ENCODE assay signal across 8 mouse cellular contexts in genomic region chr11:84818961-84819692, GRCm38 (mm10). TPM values are rescaled to one million over a fixed set of nuclear protein-coding genes. Genes with fewer than 3 reads are reported as not detected.
A peak's percentile ranks its signal among the peaks of the same experiment; 100 is the strongest.
DNase-seq lines count a peak whose midpoint lies in the region; ATAC-seq and TF ChIP-seq lines count a peak whose summit lies in the region.

Mrm1 (minus strand) TSS chr11:84819515.

- peaks cover 2% of the 10 kb centered on the region; the same call in 1 of the 2 replicates for H3K9me3 ChIP-seq in G1E (replicated peaks)
- H3K9me3 ChIP-seq in forebrain, embryonic 16.5 days (ENCODE audit: control insufficient read depth, low read length), result no peaks in the 10 kb centered on the region
- no peaks in the 10 kb centered on the region for H3K9me3 ChIP-seq in lung, embryonic 14.5 days (ENCODE audit: low read depth, low read length)

- H3K4me2 ChIP-seq in forebrain, embryonic 16.5 days (ENCODE audit: low read length), result peak within 1 kb of the TSS; percentile 93
- peak within 1 kb of the TSS; percentile 99 for H3K4me2 ChIP-seq in lung, embryonic 14.5 days

- WGBS in forebrain, embryonic 16.5 days, result under 1% methylated on average over 55 of the region's 55 CpGs
- under 1% methylated on average over 55 of the region's 55 CpGs for WGBS in lung, embryonic 14.5 days
- WGBS in olfactory bulb, adult 2 months, result under 1% methylated on average over 55 of the region's 55 CpGs
- under 1% methylated on average over 55 of the region's 55 CpGs for WGBS in thymus, adult 2 months

- peaks cover 82% of the 10 kb centered on the region for H3K4me1 ChIP-seq in G1E (ENCODE audit: insufficient read depth, low read depth, low read length)
- H3K4me1 ChIP-seq in forebrain, embryonic 16.5 days (replicated peaks; ENCODE audit: control insufficient read depth, insufficient read depth, low read length), result peaks cover 8% of the 10 kb centered on the region; the same call in 1 of the 2 replicates
- H3K4me1 ChIP-seq in lung, embryonic 14.5 days (ENCODE audit: insufficient read depth), result no peaks in the 10 kb centered on the region
- peaks cover 3% of the 10 kb centered on the region for H3K4me1 ChIP-seq in olfactory bulb, adult 2 months (ENCODE audit: control insufficient read depth, insufficient read depth, low read length)
- no peaks in the 10 kb centered on the region; the same call in 1 of the 2 replicates for H3K4me1 ChIP-seq in thymus, adult 2 months (replicated peaks; ENCODE audit: control insufficient read depth, insufficient read depth, low read length)

- no peaks in the 10 kb centered on the region for H3K27me3 ChIP-seq in G1E (ENCODE audit: insufficient read depth, low read length)
- no peaks in the 10 kb centered on the region for H3K27me3 ChIP-seq in forebrain, embryonic 16.5 days (replicated peaks; ENCODE audit: control insufficient read depth, insufficient read depth, low read length)
- H3K27me3 ChIP-seq in lung, embryonic 14.5 days (ENCODE audit: insufficient read depth, low read length), result no peaks in the 10 kb centered on the region
- H3K27me3 ChIP-seq in thymus, adult 2 months (ENCODE audit: control insufficient read depth, insufficient read depth, low read length), result no peaks in the 10 kb centered on the region

- intact Hi-C loops in heart, postnatal 36 days (cut with DNase I), result loop anchor here (5.0 kb wide), 1 partner anchor 307 kb away; the partner anchor contains the start of gene Aatf

- peak within 1 kb of the TSS; percentile 96 for H3K4me3 ChIP-seq in G1E (ENCODE audit: low read depth, low read length)
- H3K4me3 ChIP-seq in forebrain, embryonic 16.5 days (replicated peaks; ENCODE audit: low read length), result peak within 1 kb of the TSS; percentile 76
- peak within 1 kb of the TSS; percentile 78 for H3K4me3 ChIP-seq in layer of hippocampus, adult 2 months
- H3K4me3 ChIP-seq in lung, embryonic 14.5 days (ENCODE audit: low read depth, low read length), result peak within 1 kb of the TSS; percentile 74
- H3K4me3 ChIP-seq in olfactory bulb, adult 2 months (ENCODE audit: insufficient read depth, low read depth, low read length), result peak within 1 kb of the TSS; percentile 71
- H3K4me3 ChIP-seq in thymus, adult 2 months (ENCODE audit: control insufficient read depth, insufficient read depth, low read length), result peak within 1 kb of the TSS; percentile 54

- peak; percentile 62 for ATAC-seq in G1E (ENCODE audit: extremely low read depth, insufficient number of reproducible peaks, low FRiP score, poor library complexity, severe bottlenecking)
- peak; percentile 86 for ATAC-seq in forebrain, embryonic 16.5 days
- ATAC-seq in lung, embryonic 14.5 days (ENCODE audit: insufficient read depth), result peak; percentile 90

- peak; percentile 15; the same call in 1 of the 2 replicates for TF ChIP-seq POLR2A in olfactory bulb, adult 2 months (IDR thresholded peaks at IDR 0.05; ENCODE audit: insufficient read depth, low read depth, low read length)
- 0 out of 2 replicates have a peak, but pooled peaks have one; percentile 49 for TF ChIP-seq POLR2A in thymus, adult 2 months (IDR thresholded peaks at IDR 0.05; ENCODE audit: control insufficient read depth, extremely low read depth, insufficient read depth, low read length, poor library complexity)

- H3K9ac ChIP-seq in forebrain, embryonic 16.5 days (replicated peaks; ENCODE audit: low read depth, low read length), result peak within 1 kb of the TSS; percentile 73
- H3K9ac ChIP-seq in lung, embryonic 14.5 days, result peak within 1 kb of the TSS; percentile 71

- H3K27ac ChIP-seq in forebrain, embryonic 16.5 days (ENCODE audit: low read length), result peak within 1 kb of the TSS; percentile 46; the same call in 1 of the 2 replicates
- H3K27ac ChIP-seq in layer of hippocampus, adult 2 months, result peak within 1 kb of the TSS; percentile 89
- H3K27ac ChIP-seq in lung, embryonic 14.5 days (ENCODE audit: low read depth), result peak within 1 kb of the TSS; percentile 90
- H3K27ac ChIP-seq in olfactory bulb, adult 2 months (ENCODE audit: insufficient read depth, low read depth, low read length), result peak within 1 kb of the TSS; percentile 23; the same call in 1 of the 2 replicates
- H3K27ac ChIP-seq in thymus, adult 2 months (ENCODE audit: control insufficient read depth, insufficient read depth, low read length), result peak within 1 kb of the TSS; percentile 68

- TF ChIP-seq CTCF in G1E (IDR thresholded peaks at IDR 0.05; ENCODE audit: low read depth, low read length), result peak; percentile 53
- TF ChIP-seq CTCF in layer of hippocampus, adult 2 months (conservative IDR thresholded peaks at IDR 0.05), result peak; percentile 94
- TF ChIP-seq CTCF in lung, embryonic 14.5 days (IDR thresholded peaks at IDR 0.05; ENCODE audit: low read depth), result peak; percentile 93
- TF ChIP-seq CTCF in olfactory bulb, adult 2 months (IDR thresholded peaks at IDR 0.05; ENCODE audit: insufficient read depth, low read depth, low read length), result peak; percentile 63; the same call in 1 of the 2 replicates
- TF ChIP-seq CTCF in thymus, adult 2 months (IDR thresholded peaks at IDR 0.05; ENCODE audit: borderline replicate concordance, control insufficient read depth, extremely low read depth, insufficient read depth, low read length, poor library complexity), result peak; percentile 84

- peak; percentile 90 for DNase-seq in G1E (ENCODE audit: low spot score)
- DNase-seq in cerebellum, adult 18-20 months, result peak; percentile 93 to 95
- DNase-seq in heart, postnatal 36 days, result peak; percentile 93 to 95
- DNase-seq in layer of hippocampus, adult 2 months (ENCODE audit: low spot score in 2 of 2), result peak; percentile 93 to 94
- DNase-seq in lung, embryonic 14.5 days, result peak; percentile 97
- peak; percentile 96 for DNase-seq in thymus, adult 2 months

- peaks cover 67% of the 10 kb centered on the region for H3K36me3 ChIP-seq in G1E (replicated peaks)
- H3K36me3 ChIP-seq in forebrain, embryonic 16.5 days (ENCODE audit: control insufficient read depth, insufficient read depth), result no peaks in the 10 kb centered on the region
- H3K36me3 ChIP-seq in lung, embryonic 14.5 days (ENCODE audit: insufficient read depth), result no peaks in the 10 kb centered on the region
- no peaks in the 10 kb centered on the region for H3K36me3 ChIP-seq in thymus, adult 2 months (ENCODE audit: control insufficient read depth, insufficient read depth, low read length)

RNA-seq across cellular contexts. Expression of gene Mrm1, which starts in this region (rescaled TPM):
- total RNA-seq in G1E (2014; fragmentation: Nextera tagmentation) (10.0 and 14.1 TPM in 2 replicates), G1E (2017) (8.0 and 10.7 TPM in 2 replicates)
- 9.8 and 10.5 TPM in 2 replicates for polyA plus RNA-seq in G1E (2012)
- 14.0 and 15.9 TPM in 2 replicates for polyA plus RNA-seq in forebrain, embryonic 16.5 days (2015; fragmentation: Nextera tagmentation; extraction: Ambion mirVana)
- 10 to 100 TPM; 14.2 to 17.6 TPM for total RNA-seq in heart, postnatal 36 days (2021)
- total RNA-seq in layer of hippocampus, adult 2 months (2021), result 10 to 100 TPM in 1 of 2 experiments, 1 to 10 TPM in 1; 8.5 to 16.7 TPM
- 7.6 and 12.1 TPM in 2 replicates for polyA plus RNA-seq in lung, embryonic 14.5 days (2014; fragmentation: Nextera tagmentation; extraction: Ambion mirVana)
- polyA plus RNA-seq in olfactory bulb, adult 2 months (2012; ENCODE audit: insufficient read depth, insufficient read length, low replicate concordance, missing spikeins), result not detected in 2 replicates
- 13.5 and 15.1 TPM in 2 replicates for polyA plus RNA-seq in thymus, adult 2 months (2012; rRNA removed)

Comparison
In these comparisons a context has a peak if more than half of its experiments do, and no peak if none do; other contexts are left out.
1. Peak in every context shown above with its lines: DNase-seq, ATAC-seq, H3K4me3 ChIP-seq and H3K27ac ChIP-seq.
2. H3K27ac ChIP-seq: peak in every context shown above with its lines; median percentile 90 in lung, embryonic 14.5 days; 89 in layer of hippocampus, adult 2 months; 68 in thymus, adult 2 months; 46 in forebrain, embryonic 16.5 days; 23 in olfactory bulb, adult 2 months.